Mouse (Mus musculus) erythroblast, embryonic 14.5 days (primary cell): Measurements from ENCODE around the gene Mknk2. TPM values are rescaled to one million over a fixed set of nuclear protein-coding genes. Genes with fewer than 3 reads are reported as not detected.
A peak's percentile ranks its signal among the peaks of the same experiment; 100 is the strongest.

ENCODE experiments used
- H3K27me3 ChIP-seq: 2 replicates; pipeline ENCODE4 v1.6.1; 2012; ENCODE audit warnings: inconsistent platforms; ENCODE audit not compliant: control insufficient read depth
- H3K36me3 ChIP-seq: 2 replicates; pipeline ENCODE4 v1.6.1; 2012; ENCODE audit warnings: mild to moderate bottlenecking, inconsistent platforms; ENCODE audit not compliant: control insufficient read depth
- H3K4me1 ChIP-seq: 2 replicates; pipeline ENCODE4 v1.6.1; 2012; ENCODE audit warnings: inconsistent platforms; ENCODE audit not compliant: control insufficient read depth
- H3K4me3 ChIP-seq: replicated peaks from 2 replicates; pipeline ENCODE3; 2012; ENCODE audit warnings: moderate library complexity, mild to moderate bottlenecking, inconsistent platforms
- H3K9me3 ChIP-seq: 2 replicates; pipeline ENCODE4 v1.6.1; 2012; ENCODE audit warnings: low read length, inconsistent platforms, mixed read lengths; ENCODE audit not compliant: control insufficient read depth
- GATA1 ChIP-seq: IDR thresholded peaks from 2 replicates; pipeline ENCODE4 v1.6.1; 2012; ENCODE audit warnings: low read length, inconsistent platforms, mixed read lengths
- TAL1 ChIP-seq: IDR thresholded peaks from 3 replicates; pipeline ENCODE4 v1.6.1; 2012; ENCODE audit warnings: low read length, inconsistent platforms, mixed read lengths
- polyA plus RNA-seq: library from polyadenylated mRNA; stranded (reverse); fragments of >175 nt; gene quantifications from 2 replicates; pipeline ENCODE4 v1.2.3, GENCODE M21; 2012

The Mknk2 gene
- polyA plus RNA-seq, 1 experiment = 49.1 TPM

DNA sequence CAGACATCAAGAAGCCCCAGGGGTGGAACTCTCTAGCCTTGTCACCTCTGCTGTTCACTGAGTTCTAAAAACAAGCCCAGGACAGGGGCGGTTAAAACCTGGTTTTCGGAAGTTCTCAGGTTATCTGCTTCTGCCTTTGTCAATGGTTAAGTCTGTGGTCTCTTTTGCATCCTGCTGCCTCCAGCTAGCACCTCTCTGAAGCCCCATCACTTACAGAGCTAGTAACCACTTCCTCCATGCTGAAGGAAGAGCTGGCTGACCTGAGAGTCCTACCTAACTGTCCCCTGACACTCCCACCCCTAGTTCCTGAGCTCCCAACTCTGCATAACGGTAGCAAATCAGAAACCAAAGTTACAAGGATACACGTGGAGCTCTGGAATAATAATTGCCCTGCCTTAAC is 22.8 kb upstream of the Mknk2 start:
- H3K27me3 ChIP-seq = no peaks in the 10 kb centered on the region
- TF ChIP-seq TAL1 (no peak), GATA1 (no peak)
- peaks cover 59% of the 10 kb centered on the region for H3K36me3 ChIP-seq
- H3K4me1 ChIP-seq = peaks cover 97% of the 10 kb centered on the region
- H3K9me3 ChIP-seq = no peaks in the 10 kb centered on the region
- peak overlapping the region; percentile 75 for H3K4me3 ChIP-seq

DNA sequence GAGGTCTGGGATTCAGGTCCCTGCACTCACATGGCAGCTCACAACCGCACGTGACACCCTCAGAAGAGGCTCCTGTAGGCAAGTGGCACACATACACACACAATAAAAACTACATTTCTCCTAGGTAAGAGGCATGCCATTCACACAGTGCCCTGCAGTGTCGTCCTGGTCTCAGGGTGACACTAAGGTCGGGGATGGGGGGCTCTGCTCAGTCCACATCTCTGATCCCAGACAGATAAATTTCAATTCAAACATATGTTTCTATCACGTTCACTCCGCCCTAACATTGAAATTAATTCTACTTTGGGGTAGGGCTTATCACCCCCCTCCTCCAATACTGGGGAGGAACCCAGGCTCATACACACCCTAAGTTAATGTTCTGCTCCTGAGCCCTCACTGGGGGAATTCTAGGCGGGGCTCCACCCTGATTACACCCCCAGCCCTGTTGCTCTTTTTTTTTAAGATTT is 22.2 kb upstream of the Mknk2 start:
- Histone ChIP-seq H3K4me3 (peak overlapping the region; percentile 75), H3K27me3 (no peaks in the 10 kb centered on the region), H3K36me3 (peaks cover 57% of the 10 kb centered on the region), H3K4me1 (peaks cover 99% of the 10 kb centered on the region), H3K9me3 (no peaks in the 10 kb centered on the region)
- TF ChIP-seq GATA1 = no peak
- no peak for TF ChIP-seq TAL1

DNA sequence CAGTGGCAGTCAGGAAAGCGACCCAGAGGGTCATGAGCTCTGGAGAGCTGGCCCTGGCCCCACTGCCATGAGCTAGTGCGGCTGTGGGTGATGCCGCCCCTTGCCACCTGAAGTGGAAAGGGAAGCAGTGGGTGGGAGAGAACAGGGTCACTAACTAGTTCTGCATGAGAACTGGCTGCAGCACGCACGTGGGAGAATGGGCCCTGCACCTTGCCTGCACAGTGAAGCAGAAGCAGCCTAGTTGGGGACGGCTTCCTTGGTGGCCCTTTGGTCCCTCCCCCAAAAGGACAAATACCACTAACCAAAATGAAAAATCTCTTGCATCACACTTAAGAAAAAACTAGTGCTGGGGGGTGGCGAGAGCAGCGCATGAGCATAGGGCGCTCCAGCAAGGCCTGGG is 20.7 kb upstream of the Mknk2 start:
- Histone ChIP-seq H3K4me3 (peak overlapping the region; percentile 58), H3K36me3 (peaks cover 57% of the 10 kb centered on the region), H3K4me1 (peaks cover 99% of the 10 kb centered on the region), H3K27me3 (no peaks in the 10 kb centered on the region), H3K9me3 (no peaks in the 10 kb centered on the region)
- no peak for TF ChIP-seq GATA1
- TF ChIP-seq TAL1 = no peak

DNA sequence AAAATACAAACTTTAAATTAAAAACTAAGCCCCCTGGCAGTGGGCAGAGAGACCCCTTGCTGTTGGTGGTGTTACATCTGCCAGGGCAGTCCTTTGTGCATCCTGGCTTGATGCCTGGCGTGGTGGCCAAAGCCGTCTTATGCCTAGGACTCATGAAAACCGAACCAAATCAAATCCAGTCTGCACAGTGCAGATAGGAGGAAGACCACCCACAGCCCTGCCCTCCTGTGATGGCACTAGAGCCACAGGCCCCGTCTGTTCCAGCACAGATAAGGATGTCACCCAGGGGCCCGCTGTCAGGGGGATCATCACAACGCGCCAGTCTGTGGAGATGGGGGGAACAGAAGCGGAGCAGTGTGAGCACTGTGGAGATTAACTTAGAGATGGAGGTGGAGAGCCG is 19.9 kb upstream of the Mknk2 start:
- H3K36me3 ChIP-seq = peaks cover 64% of the 10 kb centered on the region
- peak overlapping the region; percentile 58 for H3K4me3 ChIP-seq
- TF ChIP-seq TAL1 (peak; percentile 98), GATA1 (peak; percentile 96)
- H3K27me3 ChIP-seq = no peaks in the 10 kb centered on the region
- H3K4me1 ChIP-seq = peaks cover 99% of the 10 kb centered on the region
- no peaks in the 10 kb centered on the region for H3K9me3 ChIP-seq

DNA sequence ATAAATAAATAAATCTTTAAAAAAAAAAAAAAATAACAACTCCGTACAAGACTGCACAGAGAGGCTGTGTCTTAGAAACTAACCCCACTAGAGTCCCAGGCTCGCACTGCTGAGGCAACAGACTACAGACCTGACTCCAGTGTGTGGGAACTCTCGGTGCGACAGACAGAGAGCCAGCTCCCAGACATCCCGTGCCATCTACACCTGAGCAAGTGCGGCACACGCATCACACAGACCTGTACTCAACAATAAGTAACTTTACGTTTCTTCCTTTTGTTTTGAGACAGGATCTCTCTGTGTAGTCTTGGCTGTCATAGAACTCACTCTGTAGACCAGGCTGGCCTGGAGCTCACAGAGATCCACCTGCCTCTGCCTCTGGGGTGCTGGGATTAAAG is 19.5 kb upstream of the Mknk2 start:
- Histone ChIP-seq H3K4me3 (peak overlapping the region; percentile 58), H3K36me3 (peaks cover 68% of the 10 kb centered on the region), H3K4me1 (peaks cover 99% of the 10 kb centered on the region), H3K27me3 (no peaks in the 10 kb centered on the region), H3K9me3 (no peaks in the 10 kb centered on the region)
- TF ChIP-seq TAL1 (no peak), GATA1 (no peak)

DNA sequence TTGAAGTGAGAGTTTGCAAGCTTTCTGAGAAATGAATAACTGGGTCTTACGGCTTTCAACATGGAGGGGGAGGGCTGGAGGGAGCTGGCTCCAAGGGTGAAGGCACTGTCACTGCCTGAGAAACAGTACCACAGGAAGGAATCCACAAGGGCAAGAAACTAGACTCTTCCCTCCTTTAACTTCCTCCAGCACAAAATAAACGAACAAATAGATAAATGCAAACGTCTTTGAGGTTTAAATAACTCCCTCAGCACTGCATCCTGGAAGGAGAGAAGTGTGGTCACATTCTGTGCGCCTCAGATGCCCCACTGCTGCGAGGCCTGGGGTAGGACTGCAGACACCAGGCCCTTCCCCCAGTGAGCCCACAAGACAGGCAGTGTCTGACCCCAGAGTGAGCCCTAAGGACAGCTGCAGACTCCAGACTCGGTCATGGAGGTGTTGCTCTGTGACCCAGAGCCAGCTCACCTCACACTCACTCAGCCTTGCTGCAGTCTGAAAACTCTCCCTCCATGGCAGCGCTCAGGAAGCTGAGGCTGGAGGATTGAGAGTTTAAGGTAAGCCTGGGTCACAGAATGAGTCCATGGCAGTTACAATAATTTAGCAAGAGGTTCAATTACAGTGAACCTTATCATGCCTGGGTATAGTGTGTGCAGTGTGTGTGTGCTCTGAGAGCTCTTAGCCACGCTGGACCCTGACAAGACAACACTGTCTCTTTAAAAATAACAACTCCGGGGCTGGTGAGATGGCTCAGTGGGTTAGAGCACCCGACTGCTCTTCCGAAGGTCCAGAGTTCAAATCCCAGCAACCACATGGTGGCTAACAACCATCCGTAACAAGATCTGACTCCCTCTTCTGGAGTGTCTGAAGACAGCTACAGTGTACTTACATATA is 18.8 kb upstream of the Mknk2 start:
- no peaks in the 10 kb centered on the region for H3K27me3 ChIP-seq
- TF ChIP-seq TAL1 = no peak
- no peak for TF ChIP-seq GATA1
- H3K36me3 ChIP-seq = peaks cover 74% of the 10 kb centered on the region
- H3K9me3 ChIP-seq = no peaks in the 10 kb centered on the region
- peak overlapping the region; percentile 21 for H3K4me3 ChIP-seq
- H3K4me1 ChIP-seq = peaks cover 99% of the 10 kb centered on the region

DNA sequence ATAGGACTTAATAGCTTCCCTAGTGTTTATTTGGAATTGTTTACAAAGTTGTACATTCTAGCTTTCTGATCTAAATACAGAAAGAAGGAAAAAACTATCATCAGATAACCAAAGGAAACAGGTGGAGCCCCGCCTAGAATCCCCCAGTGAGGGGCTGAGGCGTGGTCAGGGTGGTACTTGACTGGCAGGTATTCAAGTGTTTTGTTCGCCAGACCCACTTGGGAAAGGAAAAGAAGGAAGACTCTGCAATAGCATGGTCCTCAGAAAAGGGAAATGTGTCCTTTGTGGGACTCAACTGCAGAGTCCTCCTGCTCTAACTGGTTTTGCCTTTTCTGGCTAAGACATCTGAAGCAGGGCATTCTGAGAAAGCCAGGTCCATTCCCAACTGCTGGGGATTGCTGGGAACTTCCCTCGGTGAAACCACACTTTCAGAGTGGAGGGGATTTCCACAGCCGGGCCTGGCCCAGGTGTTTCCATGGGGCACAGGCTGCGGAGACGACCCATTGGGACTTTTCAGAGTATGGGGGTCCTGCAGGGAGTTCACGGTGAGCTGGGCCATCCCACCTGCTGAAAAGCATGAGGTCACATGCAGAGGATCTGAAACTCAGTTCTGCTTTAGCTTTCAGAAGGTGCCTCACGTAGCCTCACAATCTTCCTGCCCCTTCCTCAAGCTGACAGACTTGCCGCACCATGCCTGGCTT is 18.0 kb upstream of the Mknk2 start:
- TF ChIP-seq TAL1 = no peak
- TF ChIP-seq GATA1 = no peak
- Histone ChIP-seq H3K27me3 (no peaks in the 10 kb centered on the region), H3K4me1 (peaks cover 98% of the 10 kb centered on the region), H3K4me3 (no peak overlapping the region), H3K9me3 (no peaks in the 10 kb centered on the region), H3K36me3 (peaks cover 82% of the 10 kb centered on the region)

DNA sequence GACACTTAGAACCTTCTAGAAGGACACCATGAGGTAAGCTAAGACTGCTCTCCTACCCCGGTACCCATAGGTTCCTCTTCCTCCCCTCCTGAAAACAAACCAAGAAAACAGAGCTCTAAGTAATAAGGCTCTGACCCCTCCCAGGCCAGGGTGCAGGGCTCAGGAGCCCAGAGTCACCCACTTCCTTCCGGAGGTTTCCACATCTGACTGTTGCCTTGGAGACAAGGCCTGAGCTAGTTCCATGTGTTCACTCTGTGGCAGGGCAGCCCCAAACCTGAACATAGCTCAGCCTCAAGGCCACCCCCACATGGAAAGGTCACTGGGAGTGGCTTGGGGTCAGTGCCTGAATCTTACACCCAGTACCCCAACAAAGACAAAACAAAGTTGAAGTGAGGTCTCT is 17.3 kb upstream of the Mknk2 start:
- Histone ChIP-seq H3K4me1 (peaks cover 98% of the 10 kb centered on the region), H3K27me3 (no peaks in the 10 kb centered on the region), H3K36me3 (peaks cover 90% of the 10 kb centered on the region), H3K9me3 (no peaks in the 10 kb centered on the region), H3K4me3 (no peak overlapping the region)
- TF ChIP-seq GATA1 (no peak), TAL1 (no peak)

DNA sequence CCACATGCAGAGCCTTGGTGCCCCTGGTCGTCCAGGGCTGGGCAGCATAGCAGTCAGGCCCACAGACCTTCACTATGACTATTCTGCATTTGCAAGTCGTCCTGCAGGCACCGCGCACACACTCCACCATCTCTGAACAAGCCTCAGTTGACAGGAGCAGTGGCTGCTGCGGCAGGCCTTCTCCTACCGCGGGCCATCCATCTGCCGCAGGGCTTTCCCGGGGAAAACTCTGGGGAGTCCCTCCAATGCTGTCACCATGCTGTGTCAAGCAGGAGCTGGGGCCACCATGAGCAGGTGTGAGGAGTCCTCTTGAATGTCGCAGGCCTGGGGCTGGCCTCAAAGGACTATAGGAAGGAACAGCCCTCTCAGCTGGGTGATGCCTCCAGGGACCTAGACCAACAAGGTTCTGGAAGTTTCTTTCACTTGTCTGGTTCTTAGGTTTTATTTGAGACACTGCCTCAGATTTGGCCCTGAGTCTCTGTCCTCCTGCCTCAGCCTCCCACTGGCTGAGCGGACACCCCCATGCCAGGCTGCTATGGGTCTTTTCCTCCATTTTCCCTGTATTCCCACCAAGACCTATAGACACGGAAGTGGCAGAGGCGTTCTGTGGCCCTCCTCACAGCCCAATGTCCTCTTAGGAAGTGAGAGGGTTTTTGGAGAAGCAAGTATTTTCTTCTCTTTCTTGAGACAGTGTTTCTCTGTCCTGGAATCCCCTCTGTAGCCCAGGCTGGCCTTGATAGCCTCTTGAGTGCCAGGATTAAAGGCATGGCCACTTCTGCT is 16.4 kb upstream of the Mknk2 start:
- Histone ChIP-seq H3K9me3 (no peaks in the 10 kb centered on the region), H3K4me3 (no peak overlapping the region), H3K36me3 (peaks cover 92% of the 10 kb centered on the region), H3K4me1 (peaks cover 94% of the 10 kb centered on the region), H3K27me3 (no peaks in the 10 kb centered on the region)
- no peak for TF ChIP-seq GATA1
- TF ChIP-seq TAL1 = no peak
